Mouse (Mus musculus) liver, postnatal 0 days (tissue): ENCODE results near the gene Gm36864.

Source experiments
- CTCF ChIP-seq: sonication (generic); IDR thresholded peaks from 2 replicates; pipeline ENCODE4 v1.5.1; 2016; ENCODE audit warnings: antibody characterized with exemption, low read depth
- EP300 ChIP-seq: IDR thresholded peaks from 2 replicates; pipeline ENCODE4 v1.6.1; 2016; ENCODE audit warnings: antibody characterized with exemption, low read depth, mild to moderate bottlenecking

GRCm38 (mm10) chr7:44249248-44249647, 13.3 kb downstream of the Gm36864 start:
- TF ChIP-seq CTCF, result no peak
- TF ChIP-seq EP300, result no peak
